Mouse (Mus musculus) small intestine, adult 2 months (tissue): ENCODE data around the gene Rraga.

Source experiments
- CTCF ChIP-seq: fragments of 200-500 bp; IDR thresholded peaks from 2 replicates; pipeline ENCODE4 v1.5.1; 2012; ENCODE audit warnings: low read depth, mild to moderate bottlenecking, control low read depth, inconsistent platforms, low read length, moderate library complexity, mixed read lengths; ENCODE audit not compliant: insufficient replicate concordance, insufficient read length; ENCODE audit errors: extremely low read depth
- POLR2A ChIP-seq: fragments of 200-500 bp; IDR thresholded peaks from 2 replicates; pipeline ENCODE4 v1.6.1; 2012; ENCODE audit warnings: low read depth, mild to moderate bottlenecking, control low read depth, inconsistent platforms, low read length, moderate library complexity

DNA sequence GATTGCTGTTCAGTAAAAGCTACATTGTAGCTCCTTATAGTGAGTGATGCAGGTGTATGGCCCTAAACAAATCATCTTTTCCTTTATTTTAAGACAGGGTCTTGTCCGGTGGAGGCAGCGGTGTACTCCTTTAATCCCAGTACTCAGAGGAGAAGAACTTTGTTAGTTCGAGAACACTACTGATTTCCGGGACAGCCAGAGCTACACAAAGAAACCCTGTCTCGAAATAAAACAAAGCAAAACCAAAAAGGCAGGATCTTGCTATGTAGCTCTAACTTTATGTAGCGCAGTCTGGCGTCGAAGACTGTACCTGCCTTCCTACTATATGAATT is 36.8 kb downstream of the Rraga start:
- TF ChIP-seq POLR2A: no peak
- TF ChIP-seq CTCF: no peak
